Mouse (Mus musculus): ENCODE data around the gene BC024063. TPM values are rescaled to one million over a fixed set of nuclear protein-coding genes. Genes with fewer than 3 reads are reported as not detected.

Gene BC024063
- polyA plus RNA-seq (2012; rRNA removed) = 3.3 and 3.5 TPM in 2 replicates

DNA sequence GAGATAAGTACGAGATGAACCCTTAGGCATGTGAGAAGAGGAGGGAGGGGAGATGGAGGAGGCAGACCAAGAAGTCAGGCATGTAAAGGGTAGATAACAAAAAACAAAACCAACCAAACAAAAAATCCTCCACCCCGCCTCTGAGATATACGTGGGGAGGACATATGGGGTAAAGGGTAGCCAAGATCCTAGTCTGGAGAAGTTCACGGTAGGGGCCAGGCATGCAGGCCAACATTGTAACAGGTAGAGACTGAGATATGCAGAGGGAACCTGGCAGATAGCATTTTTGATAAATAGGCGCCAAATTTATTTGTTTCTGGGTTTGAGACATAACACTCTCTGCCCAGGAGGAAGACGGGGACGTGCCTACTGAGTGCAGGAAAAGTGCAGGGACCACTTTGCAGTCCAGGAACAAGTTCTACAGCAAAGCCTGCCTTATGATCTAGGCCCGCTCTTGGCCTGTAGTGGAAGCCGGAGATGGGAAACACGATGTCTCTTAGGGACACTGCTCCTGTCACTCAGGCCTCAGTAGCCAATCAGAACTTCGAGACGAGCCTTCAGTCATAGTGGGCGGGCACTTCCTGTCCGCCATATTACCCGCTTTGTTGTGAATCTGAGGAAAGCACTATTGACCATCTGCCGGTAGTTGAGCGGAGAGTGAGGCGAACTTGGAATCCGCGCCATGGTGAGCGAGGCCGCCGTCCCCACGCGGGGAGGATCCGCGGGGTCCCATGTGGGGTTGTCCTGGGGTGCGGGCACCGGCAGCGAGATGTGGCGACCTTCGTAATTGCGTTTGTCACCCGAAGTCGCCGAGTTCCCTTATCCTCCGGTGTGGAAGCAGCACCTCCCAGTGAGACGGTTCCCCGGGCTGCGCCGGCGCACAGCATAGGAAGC is at the start of gene BC024063:
Gene BC024063, plus strand, starts transcription at position 626 of the 894 bp plus-strand sequence.

DNA sequence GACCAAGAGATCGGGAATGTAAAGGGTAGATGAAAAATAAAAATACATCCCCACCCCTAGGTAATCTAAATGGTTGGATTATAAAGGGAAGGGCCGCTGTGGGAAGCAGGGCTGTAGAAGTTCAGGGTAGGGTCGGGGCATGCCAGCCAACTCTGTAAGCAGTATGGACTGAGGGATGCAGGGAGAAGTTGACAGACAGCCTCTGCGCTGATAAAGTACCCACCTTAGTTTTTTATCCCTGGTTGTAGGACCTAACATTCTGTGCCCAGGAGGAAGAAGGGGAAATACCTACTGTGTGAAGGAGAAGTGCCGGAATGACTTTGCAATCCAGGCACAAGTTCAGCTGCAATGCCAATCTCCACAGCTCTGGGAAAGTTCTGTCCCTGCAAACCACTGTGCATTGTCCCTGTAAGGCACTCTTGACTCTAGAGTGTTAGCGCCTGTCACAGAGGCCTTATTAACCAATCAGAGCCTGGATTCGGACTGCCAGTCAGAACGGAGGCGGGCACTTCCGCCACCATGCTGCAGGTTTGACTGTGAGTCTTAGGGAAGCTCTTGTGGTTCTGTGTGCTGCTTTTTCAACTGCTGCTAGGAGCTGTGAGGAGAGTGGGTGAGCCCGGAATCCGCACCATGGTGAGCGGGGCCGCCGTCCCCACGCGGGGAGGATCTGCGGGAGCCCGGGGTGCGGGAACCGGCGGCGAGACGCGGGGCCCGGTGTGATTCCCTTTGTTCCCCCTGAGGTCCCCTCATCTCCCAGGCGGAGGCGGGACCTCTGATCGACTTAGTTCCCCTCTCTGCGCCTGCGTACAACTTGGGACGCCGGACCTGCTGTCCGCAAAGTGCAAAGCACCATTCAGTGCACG is 35.3 kb upstream of the BC024063 start, which contains the start of gene Zfp873:
Gene Zfp873, plus strand, starts transcription at position 527 of the 863 bp plus-strand sequence.

DNA sequence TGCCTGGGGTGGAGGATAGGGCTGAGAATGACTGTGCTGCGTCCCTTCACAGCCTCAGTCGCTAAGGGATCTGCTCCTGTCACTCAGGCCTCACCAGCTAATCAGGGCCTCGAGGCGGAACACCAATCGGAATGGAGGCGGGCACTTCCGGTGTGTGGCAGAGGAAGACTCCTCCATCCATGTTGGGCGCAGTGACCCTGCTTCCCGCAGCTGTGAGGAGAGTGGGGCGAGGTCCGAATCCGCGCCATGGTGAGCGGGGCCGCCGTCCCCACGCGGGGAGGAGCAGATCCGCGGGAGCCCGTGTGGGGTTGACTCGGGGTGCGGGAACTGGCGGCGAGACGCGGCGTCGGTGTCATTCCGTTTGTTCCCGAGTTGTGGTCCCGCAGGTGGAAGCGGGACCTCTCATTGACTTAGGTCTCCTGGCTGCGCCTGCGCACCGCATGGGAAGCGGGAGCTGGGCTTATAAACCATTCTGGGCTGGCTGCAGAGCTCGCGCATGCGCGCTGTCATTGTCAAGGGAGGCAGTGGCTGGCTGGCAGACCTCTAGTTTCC is 44.8 kb downstream of the BC024063 start, which contains the start of gene AU041133:
Gene AU041133, plus strand, starts transcription at position 164 of the 552 bp plus-strand sequence.

Other genes starting within 250 kb of the BC024063 start
- 5.6 and 6.8 TPM in 2 replicates for gene Gm32687, start 219.4 kb upstream of the BC024063 start, polyA plus RNA-seq (2012; rRNA removed)
- gene Zfp781, start 152.9 kb upstream of the BC024063 start, polyA plus RNA-seq (2012; rRNA removed) = 4.2 and 4.4 TPM in 2 replicates
- gene Zfp873, start 35.2 kb upstream of the BC024063 start, polyA plus RNA-seq (2012; rRNA removed) = 10.2 and 10.6 TPM in 2 replicates
- 4.1 and 4.5 TPM in 2 replicates for gene AU041133, start 44.7 kb downstream of the BC024063 start, polyA plus RNA-seq (2012; rRNA removed)
- 20.9 and 23.0 TPM in 2 replicates for gene Zfp938, start 157.9 kb downstream of the BC024063 start, polyA plus RNA-seq (2012; rRNA removed)
- not detected in 2 replicates for gene 4932415D10Rik, start 233.2 kb downstream of the BC024063 start, polyA plus RNA-seq (2012; rRNA removed)